24 mouse cellular contexts compared by ENCODE assay signal in genomic region chr1:171963613-171964012, GRCm38 (mm10). TPM values are rescaled to one million over a fixed set of nuclear protein-coding genes. Genes with fewer than 3 reads are reported as not detected.
"Had no signal": no experiment of that assay in that cellular context is flagged by ENCODE, and none has a peak within 500 bp of the region (broad histone marks: within the 10 kb centered on the region; RNA-seq: fewer than 3 reads in every experiment).

No protein-coding gene starts in this region.

- H3K36me3 ChIP-seq: limb, embryonic 12.5 days; limb, embryonic 15.5 days; lung, embryonic 15.5 days; midbrain, embryonic 12.5 days; midbrain, embryonic 15.5 days; neural tube, embryonic 13.5 days had no signal

- H3K27me3 ChIP-seq: limb, embryonic 12.5 days; limb, embryonic 15.5 days; lung, embryonic 15.5 days; midbrain, embryonic 12.5 days; midbrain, embryonic 15.5 days; neural tube, embryonic 13.5 days had no signal

- ATAC-seq: midbrain, embryonic 15.5 days had no signal

- H3K27ac ChIP-seq: limb, embryonic 12.5 days; limb, embryonic 15.5 days; liver, embryonic 14.5 days; lung, embryonic 15.5 days; macrophage; midbrain, embryonic 12.5 days; midbrain, embryonic 15.5 days; neural tube, embryonic 13.5 days had no signal

- H3K4me2 ChIP-seq: limb, embryonic 12.5 days; limb, embryonic 15.5 days; liver, embryonic 11.5 days; lung, embryonic 15.5 days; midbrain, embryonic 12.5 days; midbrain, embryonic 15.5 days; neural tube, embryonic 13.5 days had no signal

- H3K9me3 ChIP-seq: limb, embryonic 12.5 days; limb, embryonic 15.5 days; lung, embryonic 15.5 days; midbrain, embryonic 12.5 days; midbrain, embryonic 15.5 days; neural tube, embryonic 13.5 days had no signal

- H3K4me1 ChIP-seq: limb, embryonic 12.5 days; limb, embryonic 15.5 days; lung, embryonic 15.5 days; midbrain, embryonic 12.5 days; midbrain, embryonic 15.5 days; neural tube, embryonic 13.5 days had no signal

- DNase-seq: kidney, adult 11 months; kidney, adult 8-10 months; kidney, postnatal 14 days; kidney, postnatal 4 days; left cerebral cortex, postnatal 4 days; lung, adult 18-20 months; lung, postnatal 10 days; right cerebral cortex, adult 18-20 months; right cerebral cortex, postnatal 14 days; right cerebral cortex, postnatal 4 days; thymus, adult 2 months; thymus, postnatal 25 days had no signal

- H3K4me3 ChIP-seq: limb, embryonic 12.5 days; limb, embryonic 15.5 days; lung, embryonic 15.5 days; midbrain, embryonic 12.5 days; midbrain, embryonic 15.5 days; neural tube, embryonic 13.5 days had no signal

- H3K9ac ChIP-seq: limb, embryonic 12.5 days; limb, embryonic 15.5 days; liver, embryonic 14.5 days; lung, embryonic 15.5 days; midbrain, embryonic 12.5 days; midbrain, embryonic 15.5 days; neural tube, embryonic 13.5 days had no signal

RNA-seq across cellular contexts. Expression of gene Slamf6, which starts 46.3 kb away (rescaled TPM):
- total RNA-seq: layer of hippocampus, adult 18-20 months; layer of hippocampus, postnatal 14 days; left cerebral cortex, postnatal 4 days had no signal
- polyA plus RNA-seq: limb, embryonic 12.5 days; limb, embryonic 15.5 days; liver, embryonic 11.5 days; midbrain, embryonic 12.5 days; midbrain, embryonic 15.5 days; testis, adult 2 months had no signal
